Mouse (Mus musculus) kidney, adult 8-10 months (tissue): ENCODE measurements around the gene Olfr393.

Experiments
- DNase-seq, 2 experiments: peaks; one replicate each; pipeline ENCODE4 v3.0.0; 2022

Olfr393 gene

GRCm38 (mm10) chr11:73851354-73851753 lies at the start of gene Olfr393:
Gene Olfr393 (minus strand): TSS chr11:73851454.
- DNase-seq, result no peak

- DNase-seq, result no peak
Measured at GRCm38 (mm10) chr11:73890671-73891070, 39.4 kb upstream of the Olfr393 start, which contains the start of gene Olfr394. Gene Olfr394 (minus strand): TSS chr11:73890771.

DNA sequence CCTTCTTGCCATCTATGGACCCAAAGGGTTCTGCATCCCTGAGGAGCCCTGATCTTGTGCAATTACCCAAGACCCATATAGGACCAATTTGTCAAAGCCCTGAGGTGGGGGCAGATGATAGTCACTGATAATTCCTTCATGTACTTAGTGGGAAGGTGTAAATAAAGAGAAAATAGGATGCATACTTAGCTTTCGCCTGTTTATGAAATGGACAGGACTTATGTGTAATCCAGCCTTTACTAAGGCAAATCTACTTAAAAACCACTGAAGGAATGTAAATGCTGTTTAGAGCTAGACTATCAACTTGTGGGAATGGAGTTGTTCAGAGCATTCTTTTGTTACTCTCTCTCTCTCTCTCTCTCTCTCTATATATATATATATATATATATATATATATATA lies 34.3 kb downstream of the Olfr393 start, which contains the start of gene Olfr392:
TSS of gene Olfr392 (minus strand) at position 101 of the 400 bp plus-strand sequence.
- DNase-seq, result no peak

DNA sequence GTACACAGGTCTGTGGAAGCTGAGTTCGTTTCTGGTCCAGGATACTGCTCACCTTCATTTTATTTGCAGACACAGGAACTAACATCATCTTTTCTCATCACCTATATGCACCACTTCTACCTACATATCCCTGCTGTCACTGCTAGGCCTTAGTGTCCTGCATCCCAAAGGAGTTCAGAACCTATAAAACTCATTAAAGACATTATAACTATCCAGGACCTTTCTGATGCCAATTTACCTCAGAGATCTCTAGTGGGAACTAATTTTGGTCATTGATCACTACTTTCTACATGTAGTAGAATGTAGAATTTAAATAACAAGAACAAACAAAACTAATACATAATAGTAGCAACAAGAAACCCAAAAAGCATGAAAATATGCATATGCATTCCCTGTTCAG lies 48.3 kb downstream of the Olfr393 start, which contains the start of gene Olfr391-ps:
TSS of gene Olfr391-ps (minus strand) at position 101 of the 400 bp plus-strand sequence.
- DNase-seq, result no peak
